17 mouse cellular contexts compared by ENCODE assay signal in genomic region chr3:117848866-117849265, GRCm38 (mm10). TPM values are rescaled to one million over a fixed set of nuclear protein-coding genes. Genes with fewer than 3 reads are reported as not detected.
DNase-seq lines count a peak whose midpoint lies in the region; TF ChIP-seq lines count a peak whose summit lies in the region.
"Had no signal": no experiment of that assay in that cellular context is flagged by ENCODE, and none has a peak within 500 bp of the region (broad histone marks: within the 10 kb centered on the region; RNA-seq: fewer than 3 reads in every experiment).

No protein-coding gene starts in this region.

- TF ChIP-seq CTCF in left cerebral cortex, adult 2 months (IDR thresholded peaks at IDR 0.05) = no peak

- peak; percentile 65 for DNase-seq in layer of hippocampus, adult 11-12 months (ENCODE audit: low spot score)
- DNase-seq in layer of hippocampus, postnatal 10 days (ENCODE audit: low spot score in 2 of 2) = no peak
- DNase-seq in frontal cortex, postnatal 14 days (ENCODE audit: low spot score in 2 of 2) = peak; percentile 37 to 42
- peak in 1 of 2 experiments; percentile 50 for DNase-seq in left cerebral cortex, adult 2 months (ENCODE audit: extremely low spot score in 1 of 2, low spot score in 2 of 2)
- DNase-seq in right cerebral cortex, postnatal 14 days = peak; percentile 27
- DNase-seq in kidney, postnatal 10 days = no peak
- DNase-seq in heart, postnatal 4 days = no peak
- no peak for DNase-seq in embryo, embryonic 10.5 days (ENCODE audit: low spot score)
- DNase-seq: adrenal gland, adult 8-10 months; cerebellum, adult 9-10 months; heart, adult 18-20 months; kidney, adult 11 months; kidney, postnatal 14 days; lung, postnatal 14 days; retina, postnatal 1 day had no signal

- no peak overlapping the region for H3K4me3 ChIP-seq in left cerebral cortex, adult 2 months
- H3K4me3 ChIP-seq: limb, embryonic 12.5 days; midbrain, embryonic 10.5 days had no signal

- intact Hi-C loops in left cerebral cortex, adult 2 months (cut with DNase I) = loop anchor here (10.0 kb wide), 1 partner anchor 134 kb away; no protein-coding TSS in a partner anchor

- peak overlapping the region; percentile 59 for H3K27ac ChIP-seq in left cerebral cortex, adult 2 months
- H3K27ac ChIP-seq: limb, embryonic 12.5 days; midbrain, embryonic 10.5 days had no signal

RNA-seq across cellular contexts. Expression of gene Snx7, which starts 19.9 kb away (rescaled TPM):
- total RNA-seq in layer of hippocampus, postnatal 10 days (2021) = 10 to 100 TPM; 32.0 to 34.9 TPM
- total RNA-seq in left cerebral cortex, adult 2 months (2021) = 10 to 100 TPM; 16.7 to 20.6 TPM
- total RNA-seq in heart, postnatal 4 days (2021) = 10 to 100 TPM; 16.0 to 19.0 TPM

Comparison
In these comparisons a context has a peak if more than half of its experiments do, and no peak if none do; other contexts are left out.
1. DNase-seq: peak in layer of hippocampus, adult 11-12 months (single experiment), frontal cortex, postnatal 14 days (2 of 2) and right cerebral cortex, postnatal 14 days (single experiment); none in layer of hippocampus, postnatal 10 days (0 of 2), kidney, postnatal 10 days (single experiment), heart, postnatal 4 days (single experiment) and embryo, embryonic 10.5 days (single experiment).